Mouse (Mus musculus): ENCODE results near the gene Zfr. TPM values are rescaled to one million over a fixed set of nuclear protein-coding genes. Genes with fewer than 3 reads are reported as not detected.
A peak's percentile ranks its signal among the peaks of the same experiment; 100 is the strongest.
"Not testable (repeated sequence)": the region's sequence is repeated elsewhere in the genome, so short reads cannot be mapped to it uniquely, and the experiment has no call there.

The Zfr gene
- total and polyA plus RNA-seq, 3 experiments = 65.3 to 421 (median 77.6) TPM

DNA sequence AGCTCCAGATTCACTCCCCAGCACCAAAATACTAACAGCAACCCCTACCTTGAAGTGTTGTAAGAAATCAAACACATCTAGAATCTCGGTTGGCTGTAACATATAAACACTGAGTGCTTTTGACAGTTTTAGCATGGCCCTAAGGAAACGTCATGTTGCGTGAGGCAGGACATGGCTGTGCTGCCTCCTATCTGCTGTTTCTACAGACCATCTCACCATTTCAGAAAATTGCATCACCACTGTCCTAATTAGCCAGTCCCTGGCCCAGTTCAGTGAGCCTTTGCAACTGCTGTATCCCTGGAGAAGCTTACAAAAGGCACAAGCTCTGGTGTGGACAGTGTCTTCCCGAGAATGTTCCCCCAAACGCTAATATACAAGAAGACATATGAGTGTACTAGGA, 16.7 kb upstream of the Zfr start:
- H3K27me3 ChIP-seq (ENCODE audit: insufficient read depth, low read length) = peaks cover 34% of the 10 kb centered on the region
- no peak for TF ChIP-seq GATA2 (IDR thresholded peaks at IDR 0.05; ENCODE audit: borderline replicate concordance, low read depth, low read length)
- no peak for TF ChIP-seq GATA1 (IDR thresholded peaks at IDR 0.05; ENCODE audit: borderline replicate concordance, low read length)
- no peak for TF ChIP-seq TAL1 (conservative IDR thresholded peaks at IDR 0.05; ENCODE audit: low read depth, low read length)
- no peak for TF ChIP-seq CTCF (IDR thresholded peaks at IDR 0.05; ENCODE audit: low read depth, low read length)
- no peak for TF ChIP-seq POLR2AphosphoS5 (IDR thresholded peaks at IDR 0.05; ENCODE audit: insufficient replicate concordance, low read depth, low read length)
- no peaks in the 10 kb centered on the region for H3K36me3 ChIP-seq (replicated peaks)
- no peaks in the 10 kb centered on the region for H3K4me1 ChIP-seq (ENCODE audit: insufficient read depth, low read depth, low read length)
- DNase-seq (ENCODE audit: low spot score) (no peak), ATAC-seq (ENCODE audit: extremely low read depth, insufficient number of reproducible peaks, low FRiP score, poor library complexity, severe bottlenecking) (no peak)
- H3K4me3 ChIP-seq (ENCODE audit: low read depth, low read length) = no peak overlapping the region
- peaks cover 7% of the 10 kb centered on the region for H3K9me3 ChIP-seq (replicated peaks)

DNA sequence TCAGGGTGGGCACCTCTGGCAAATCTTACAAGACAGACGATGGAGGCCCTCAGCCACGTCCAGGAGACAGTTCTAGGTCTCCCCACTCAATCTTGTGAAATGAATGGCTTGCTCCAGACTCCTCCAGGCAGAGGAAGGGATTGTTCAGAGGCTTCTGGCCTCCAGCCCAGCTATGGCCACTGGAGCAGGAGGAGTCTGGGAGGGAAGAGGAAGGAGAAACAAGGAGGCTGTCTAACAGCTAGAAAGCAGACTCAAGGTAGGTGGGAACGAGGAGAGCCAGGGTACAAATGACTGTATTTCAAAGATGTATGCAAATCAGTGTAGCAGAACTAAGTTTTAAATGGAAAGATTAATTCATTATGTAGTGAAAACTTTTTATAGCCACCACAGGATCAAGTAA, 13.9 kb upstream of the Zfr start:
- no peak overlapping the region for H3K4me3 ChIP-seq (ENCODE audit: low read depth, low read length)
- peaks cover 44% of the 10 kb centered on the region for H3K27me3 ChIP-seq (ENCODE audit: insufficient read depth, low read length)
- H3K4me1 ChIP-seq (ENCODE audit: insufficient read depth, low read depth, low read length) = peaks cover 14% of the 10 kb centered on the region
- no peak for ATAC-seq (ENCODE audit: extremely low read depth, insufficient number of reproducible peaks, low FRiP score, poor library complexity, severe bottlenecking)
- H3K36me3 ChIP-seq (replicated peaks) = no peaks in the 10 kb centered on the region
- no peak for DNase-seq (ENCODE audit: low spot score)
- TF ChIP-seq TAL1 (conservative IDR thresholded peaks at IDR 0.05; ENCODE audit: low read depth, low read length) = no peak
- H3K9me3 ChIP-seq (replicated peaks) = no peaks in the 10 kb centered on the region

GRCm38 (mm10) chr15:12104827-12105226, 12.8 kb upstream of the Zfr start:
- Histone ChIP-seq H3K4me1 (ENCODE audit: insufficient read depth, low read depth, low read length) (peaks cover 17% of the 10 kb centered on the region), H3K4me3 (ENCODE audit: low read depth, low read length) (no peak overlapping the region), H3K9me3 (replicated peaks) (0 out of 2 replicates have a peak, but pooled peaks cover 2% of the 10 kb centered on the region), H3K36me3 (replicated peaks) (no peaks in the 10 kb centered on the region), H3K27me3 (ENCODE audit: insufficient read depth, low read length) (peaks cover 44% of the 10 kb centered on the region)
- TF ChIP-seq CTCF (IDR thresholded peaks at IDR 0.05; ENCODE audit: low read depth, low read length) = no peak
- no peak for DNase-seq (ENCODE audit: low spot score)
- no peak for ATAC-seq (ENCODE audit: extremely low read depth, insufficient number of reproducible peaks, low FRiP score, poor library complexity, severe bottlenecking)

DNA sequence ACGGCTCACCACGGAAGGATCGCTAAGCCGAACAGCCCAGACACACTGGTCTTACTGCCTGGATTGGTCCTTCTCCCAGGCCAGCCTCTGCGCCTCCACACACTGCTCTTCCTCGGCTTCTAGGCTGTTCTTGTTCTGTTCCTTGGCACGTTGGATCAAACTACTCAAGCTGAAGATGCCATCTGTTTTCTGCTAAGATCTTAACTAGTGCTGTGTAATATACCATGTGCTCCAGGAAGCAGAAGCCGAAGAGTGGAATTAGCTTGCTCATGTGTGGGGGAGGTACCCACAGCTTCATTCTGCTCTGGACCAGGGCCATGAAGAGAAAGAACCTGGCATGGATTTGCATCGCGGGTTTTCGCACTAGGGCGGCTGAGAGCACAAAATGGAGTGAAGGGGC, 11.2 kb upstream of the Zfr start:
- DNase-seq (ENCODE audit: low spot score) (no peak), ATAC-seq (ENCODE audit: extremely low read depth, insufficient number of reproducible peaks, low FRiP score, poor library complexity, severe bottlenecking) (no peak)
- 0 out of 2 replicates have a peak, but pooled peaks cover 2% of the 10 kb centered on the region for H3K9me3 ChIP-seq (replicated peaks)
- peaks cover 17% of the 10 kb centered on the region for H3K4me1 ChIP-seq (ENCODE audit: insufficient read depth, low read depth, low read length)
- peaks cover 41% of the 10 kb centered on the region for H3K27me3 ChIP-seq (ENCODE audit: insufficient read depth, low read length)
- no peak overlapping the region for H3K4me3 ChIP-seq (ENCODE audit: low read depth, low read length)
- no peaks in the 10 kb centered on the region for H3K36me3 ChIP-seq (replicated peaks)
- TF ChIP-seq TAL1 (conservative IDR thresholded peaks at IDR 0.05; ENCODE audit: low read depth, low read length) = no peak
- TF ChIP-seq GATA2 (IDR thresholded peaks at IDR 0.05; ENCODE audit: borderline replicate concordance, low read depth, low read length) = no peak
- no peak for TF ChIP-seq CTCF (IDR thresholded peaks at IDR 0.05; ENCODE audit: low read depth, low read length)
- no peak for TF ChIP-seq GATA1 (IDR thresholded peaks at IDR 0.05; ENCODE audit: borderline replicate concordance, low read length)

DNA sequence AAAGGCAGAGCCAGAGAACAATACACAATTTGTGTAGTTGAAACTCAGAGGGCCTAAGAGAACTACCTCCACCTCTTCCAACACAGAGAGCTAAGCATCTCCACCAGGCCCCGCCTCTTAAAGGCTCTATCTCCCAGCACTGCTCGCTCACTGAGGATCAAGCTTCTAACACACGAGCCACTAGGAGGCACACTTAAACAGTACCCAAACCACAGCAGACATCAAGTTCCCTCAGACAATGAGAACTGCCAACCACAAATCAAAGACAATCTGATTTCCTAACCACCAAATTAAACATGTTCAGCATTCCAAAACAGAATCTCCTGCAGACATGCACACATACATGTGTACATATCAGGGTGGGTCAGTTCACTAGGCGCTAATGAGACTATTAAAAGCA, 9.4 kb upstream of the Zfr start:
- Histone ChIP-seq H3K27me3 (ENCODE audit: insufficient read depth, low read length) (peaks cover 28% of the 10 kb centered on the region), H3K9me3 (replicated peaks) (0 out of 2 replicates have a peak, but pooled peaks cover 2% of the 10 kb centered on the region), H3K4me3 (ENCODE audit: low read depth, low read length) (no peak overlapping the region), H3K4me1 (ENCODE audit: insufficient read depth, low read depth, low read length) (peaks cover 21% of the 10 kb centered on the region), H3K36me3 (replicated peaks) (no peaks in the 10 kb centered on the region)
- ATAC-seq (ENCODE audit: extremely low read depth, insufficient number of reproducible peaks, low FRiP score, poor library complexity, severe bottlenecking) = 0 out of 2 replicates have a peak, but pooled peaks have one; percentile 22
- no peak for TF ChIP-seq TAL1 (conservative IDR thresholded peaks at IDR 0.05; ENCODE audit: low read depth, low read length)
- no peak for TF ChIP-seq POLR2AphosphoS5 (IDR thresholded peaks at IDR 0.05; ENCODE audit: insufficient replicate concordance, low read depth, low read length)
- TF ChIP-seq CTCF (IDR thresholded peaks at IDR 0.05; ENCODE audit: low read depth, low read length) = no peak
- DNase-seq (ENCODE audit: low spot score) = no peak

GRCm38 (mm10) chr15:12108922-12109321, 8.7 kb upstream of the Zfr start:
- not testable (repeated sequence) for H3K4me3 ChIP-seq (ENCODE audit: low read depth, low read length); H3K9me3 ChIP-seq (replicated peaks); DNase-seq (ENCODE audit: low spot score); H3K36me3 ChIP-seq (replicated peaks); ATAC-seq (ENCODE audit: extremely low read depth, insufficient number of reproducible peaks, low FRiP score, poor library complexity, severe bottlenecking)
- peaks cover 21% of the 10 kb centered on the region for H3K4me1 ChIP-seq (ENCODE audit: insufficient read depth, low read depth, low read length)
- H3K27me3 ChIP-seq (ENCODE audit: insufficient read depth, low read length) = peaks cover 21% of the 10 kb centered on the region

- ATAC-seq (ENCODE audit: extremely low read depth, insufficient number of reproducible peaks, low FRiP score, poor library complexity, severe bottlenecking) = no peak
- Histone ChIP-seq H3K9me3 (replicated peaks) (0 out of 2 replicates have a peak, but pooled peaks cover 2% of the 10 kb centered on the region), H3K4me1 (ENCODE audit: insufficient read depth, low read depth, low read length) (peaks cover 32% of the 10 kb centered on the region), H3K27me3 (ENCODE audit: insufficient read depth, low read length) (peaks cover 12% of the 10 kb centered on the region), H3K4me3 (ENCODE audit: low read depth, low read length) (no peak overlapping the region), H3K36me3 (replicated peaks) (no peaks in the 10 kb centered on the region)
- no peak for DNase-seq (ENCODE audit: low spot score)
- TF ChIP-seq CTCF (IDR thresholded peaks at IDR 0.05; ENCODE audit: low read depth, low read length) = no peak
- TF ChIP-seq POLR2AphosphoS5 (IDR thresholded peaks at IDR 0.05; ENCODE audit: insufficient replicate concordance, low read depth, low read length) = no peak
- TF ChIP-seq GATA1 (IDR thresholded peaks at IDR 0.05; ENCODE audit: borderline replicate concordance, low read length) = no peak
- TF ChIP-seq TAL1 (conservative IDR thresholded peaks at IDR 0.05; ENCODE audit: low read depth, low read length) = no peak
- no peak for TF ChIP-seq GATA2 (IDR thresholded peaks at IDR 0.05; ENCODE audit: borderline replicate concordance, low read depth, low read length)
Measured at GRCm38 (mm10) chr15:12111232-12111631, 6.4 kb upstream of the Zfr start.

All from G1E (cell line).